Mouse (Mus musculus): ENCODE data around the gene Rad51b.

The Rad51b gene

DNA sequence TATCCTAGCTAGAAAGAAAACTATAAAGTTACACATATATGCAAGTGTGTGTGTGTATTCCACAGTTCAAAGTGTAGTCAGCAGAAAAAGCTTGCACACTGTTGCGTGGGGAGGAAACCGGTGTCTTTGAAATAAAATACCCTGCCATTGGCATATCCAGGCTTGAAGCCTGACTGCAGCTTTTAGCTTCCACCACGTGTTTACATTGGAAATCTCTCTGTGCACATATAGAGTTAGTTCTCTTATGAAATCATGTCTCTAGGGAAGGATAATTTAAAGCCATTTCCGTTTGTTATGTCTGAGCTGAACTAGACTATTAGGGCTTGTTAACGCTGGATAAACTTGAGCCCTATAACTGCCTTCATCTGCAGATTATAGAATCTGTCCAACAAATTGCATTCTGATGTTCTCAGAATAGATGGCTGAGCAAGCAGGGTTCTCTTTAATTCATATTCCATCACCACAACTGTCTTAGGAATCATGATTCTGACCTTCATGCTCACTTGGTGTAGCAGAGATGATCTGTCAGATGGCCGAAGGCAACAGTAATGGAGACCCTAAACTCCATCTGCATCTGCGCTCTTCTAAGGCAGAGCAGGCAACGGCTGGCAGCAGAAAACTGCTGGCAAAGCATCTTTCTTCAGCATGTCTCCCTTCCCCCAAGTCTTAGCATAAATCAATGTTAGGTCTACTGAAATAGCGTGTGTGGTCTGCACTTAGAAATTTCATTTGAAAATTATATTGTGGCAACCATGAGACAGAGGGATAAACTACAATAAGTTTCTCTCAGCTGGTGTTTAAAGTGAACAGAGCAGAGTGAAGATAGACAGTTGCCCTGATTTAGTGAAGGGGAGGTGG, 410.7 kb downstream of the Rad51b start:
- no peak for DNase-seq

DNA sequence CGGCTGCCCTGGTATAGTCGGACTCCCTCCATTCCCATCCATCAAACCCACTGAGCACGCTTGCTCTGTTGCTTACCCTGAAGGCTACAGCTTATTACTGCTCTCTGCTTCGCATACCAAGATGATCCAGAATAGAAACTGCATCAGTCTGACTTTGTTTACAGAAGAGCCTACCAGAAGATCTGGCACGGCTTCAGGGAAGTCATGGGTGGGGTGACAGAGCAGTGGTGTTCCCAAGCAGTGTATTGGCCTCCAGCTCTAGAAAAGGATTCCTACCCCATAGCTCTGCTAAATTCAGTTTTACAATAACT, 411.3 kb downstream of the Rad51b start:
- no peak for DNase-seq

DNA sequence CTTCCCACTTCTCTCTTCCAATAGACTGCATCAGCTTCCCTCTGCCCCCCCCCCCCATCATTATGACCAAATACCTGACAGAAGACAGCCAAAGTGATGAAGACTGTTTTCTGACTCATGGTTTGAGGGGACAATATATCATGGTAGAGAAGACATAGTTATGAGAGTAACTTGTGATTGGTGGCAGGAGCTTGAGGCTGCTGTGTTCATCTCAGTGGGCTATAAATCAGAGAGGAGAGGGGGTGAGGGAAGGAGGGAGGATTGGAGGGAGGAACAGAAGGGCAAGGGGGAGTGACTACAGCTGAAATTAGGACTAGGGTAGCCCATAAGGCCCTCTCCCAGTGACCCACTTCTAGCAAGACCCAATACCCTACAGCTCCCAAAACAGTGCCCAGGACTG, 416.2 kb downstream of the Rad51b start:
- no peak for DNase-seq

DNA sequence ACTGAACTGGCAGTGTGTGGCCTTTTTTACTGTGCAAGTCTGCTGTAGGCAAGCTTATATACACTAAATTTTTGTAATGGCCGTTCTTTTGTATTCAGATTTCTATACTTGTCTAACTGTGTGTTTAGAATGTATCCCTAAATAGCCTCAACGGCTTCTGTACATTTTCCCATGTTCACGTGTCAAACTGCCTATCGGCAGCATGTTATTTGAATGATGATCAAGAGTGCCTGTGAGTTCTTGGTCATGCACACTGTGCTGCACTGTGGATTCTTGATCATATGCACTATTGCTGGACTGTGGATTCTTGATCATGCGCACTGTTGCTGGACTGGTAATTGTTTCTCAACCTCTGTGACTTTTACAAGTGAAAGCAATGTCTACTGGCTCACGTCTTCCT, 417.4 kb downstream of the Rad51b start:
- no peak for DNase-seq

DNA sequence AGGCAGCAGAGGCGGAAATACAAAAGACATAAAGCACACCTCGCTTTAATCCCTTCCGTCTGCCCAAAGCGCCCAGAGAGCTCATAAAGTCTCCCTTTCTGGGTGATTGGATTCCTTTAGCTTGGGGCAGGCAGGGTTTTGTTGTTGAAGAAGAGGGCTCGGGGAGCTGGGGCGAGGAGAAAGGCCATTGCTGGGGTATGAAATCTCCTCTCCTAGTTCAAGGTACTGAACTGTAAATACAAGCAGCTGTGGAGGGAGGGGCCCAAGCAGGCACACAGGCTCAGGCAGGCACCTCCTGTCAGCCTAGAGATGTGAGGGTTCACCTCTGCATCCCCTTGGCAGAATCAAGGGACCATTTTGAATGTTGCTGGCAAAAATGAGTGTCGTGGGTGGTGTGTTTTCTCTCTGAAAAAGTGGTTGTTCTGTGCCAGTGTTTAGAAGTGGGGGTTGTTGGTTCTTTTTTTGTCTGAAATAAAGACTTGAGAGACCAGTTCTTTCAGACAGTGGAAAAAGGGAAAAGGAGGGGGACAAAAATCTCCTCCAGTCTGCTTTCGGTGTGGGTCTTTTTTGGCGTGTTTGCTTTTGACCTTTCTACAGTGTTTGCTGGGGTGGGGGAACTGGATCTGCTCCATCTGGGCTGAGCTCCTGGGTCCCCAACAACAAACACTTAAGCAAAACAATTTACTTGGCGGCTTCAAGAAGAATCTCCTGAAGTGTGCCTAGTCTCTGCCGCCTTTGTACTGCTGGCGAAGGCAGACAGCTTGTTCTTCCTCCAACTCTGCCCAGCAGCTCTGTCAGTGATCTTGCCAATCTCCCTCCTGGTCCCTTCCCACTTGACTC, 418.6 kb downstream of the Rad51b start:
- no peak for DNase-seq

DNA sequence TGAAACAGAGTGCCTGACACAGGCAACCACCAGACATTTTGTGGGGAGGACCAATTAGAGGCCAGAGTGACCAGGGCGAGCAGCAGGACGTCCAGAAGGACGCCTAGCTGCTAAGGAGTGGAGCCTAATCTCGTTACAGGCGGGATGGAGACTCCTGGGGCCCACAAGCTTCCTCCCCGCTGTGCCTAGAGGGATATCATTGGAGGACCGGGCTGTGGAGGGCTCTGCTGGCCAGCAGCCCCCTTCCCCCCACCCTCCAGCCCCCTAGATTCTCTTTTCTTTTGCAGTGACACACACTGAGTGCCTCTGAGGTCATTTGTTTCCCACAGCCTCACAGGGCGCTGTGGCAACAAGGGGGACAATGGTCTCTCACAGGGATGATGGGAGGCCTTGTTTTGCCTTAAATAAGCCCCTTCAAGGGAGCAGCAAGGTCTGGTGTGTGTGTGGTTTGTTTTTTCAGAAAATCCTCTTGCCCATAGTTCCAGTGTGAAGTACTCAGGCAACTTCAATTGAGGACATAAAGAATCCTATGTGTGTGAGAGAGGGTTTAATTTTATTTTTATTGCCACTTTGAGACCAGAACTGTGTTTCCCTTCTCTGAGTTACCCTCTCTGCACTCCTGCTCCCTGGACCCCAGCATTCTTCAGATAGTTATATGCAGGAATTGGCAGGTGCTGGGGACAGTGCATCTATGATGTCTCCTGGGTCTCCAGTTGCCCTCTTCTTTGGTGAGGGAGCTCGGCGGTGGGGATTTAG, 422.2 kb downstream of the Rad51b start:
- peak; percentile 13 for DNase-seq

DNA sequence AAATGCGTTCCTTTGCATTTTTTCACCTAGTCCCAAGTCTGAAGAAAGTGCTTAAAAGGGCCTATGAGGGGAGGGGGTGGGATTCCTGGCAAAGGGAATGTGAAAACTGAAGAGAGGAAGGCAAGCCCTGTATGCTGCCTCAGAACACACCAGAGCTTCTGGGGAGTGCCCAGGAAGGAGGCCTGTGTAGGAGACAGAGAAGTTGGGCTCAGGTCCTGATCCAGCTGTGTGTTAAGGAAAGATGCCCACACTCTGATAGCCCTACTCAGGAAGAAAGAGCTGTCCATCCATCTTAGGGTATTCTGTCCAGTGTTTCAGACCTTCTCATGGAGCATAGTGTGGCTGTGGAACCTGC, 422.7 kb downstream of the Rad51b start:
- no peak for DNase-seq

DNA sequence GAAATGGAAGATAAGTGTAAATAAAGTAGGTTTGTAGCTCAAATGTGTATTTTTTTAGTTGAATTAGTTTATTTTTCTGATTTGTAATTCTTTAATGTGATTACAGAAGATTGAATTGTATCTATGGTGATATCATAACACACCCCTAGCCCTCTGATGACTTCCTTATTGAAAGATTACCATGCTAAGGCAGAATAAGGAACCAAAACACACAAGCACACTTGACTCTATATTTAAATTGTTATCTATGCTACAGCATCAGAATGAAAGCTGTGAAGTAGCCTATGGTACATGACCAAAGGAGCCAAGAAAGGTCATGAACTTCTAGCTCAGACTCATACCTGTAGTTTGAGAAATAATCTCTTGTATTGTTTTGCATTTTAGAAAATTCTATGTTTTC, 427.8 kb downstream of the Rad51b start:
- no peak for DNase-seq

DNA sequence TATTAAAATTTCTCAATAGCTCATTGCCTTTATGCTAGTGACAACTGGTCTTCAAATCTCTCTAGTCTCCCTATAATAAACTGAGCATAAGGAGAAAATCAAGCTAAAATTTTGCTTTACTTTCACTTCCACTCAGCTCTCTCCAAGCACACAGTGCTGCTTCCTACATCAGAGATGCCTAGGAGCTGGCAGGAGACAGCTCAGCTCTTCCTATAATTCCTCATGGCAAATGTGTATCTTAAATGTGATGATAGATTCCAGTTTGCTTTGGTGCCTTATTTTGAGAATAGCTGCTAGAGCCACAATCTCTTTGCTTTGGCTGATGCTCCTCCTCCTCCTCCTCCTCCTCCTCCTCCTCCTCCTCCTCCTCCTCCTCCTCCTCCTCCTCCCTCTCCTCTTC, 428.6 kb downstream of the Rad51b start:
- no peak for DNase-seq

DNA sequence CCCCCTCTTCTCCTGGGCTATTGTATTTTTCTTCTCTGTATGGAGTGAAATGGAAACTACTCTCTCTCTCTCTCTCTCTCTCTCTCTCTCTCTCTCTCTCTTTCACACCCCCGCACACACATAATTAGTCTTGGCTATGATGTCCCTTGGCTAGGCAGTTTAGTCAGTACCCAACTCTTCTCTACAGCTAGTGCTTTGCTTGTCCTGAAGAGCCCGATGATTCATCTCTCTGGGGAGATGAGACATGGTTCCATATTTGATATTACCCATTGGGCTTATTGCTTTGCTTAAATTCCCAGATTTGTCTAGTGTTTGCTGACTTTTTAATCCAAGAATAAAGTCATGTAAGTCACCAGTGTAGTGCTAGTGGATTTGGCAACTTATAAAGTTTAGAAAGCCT, 429.0 kb downstream of the Rad51b start:
- no peak for DNase-seq

DNA sequence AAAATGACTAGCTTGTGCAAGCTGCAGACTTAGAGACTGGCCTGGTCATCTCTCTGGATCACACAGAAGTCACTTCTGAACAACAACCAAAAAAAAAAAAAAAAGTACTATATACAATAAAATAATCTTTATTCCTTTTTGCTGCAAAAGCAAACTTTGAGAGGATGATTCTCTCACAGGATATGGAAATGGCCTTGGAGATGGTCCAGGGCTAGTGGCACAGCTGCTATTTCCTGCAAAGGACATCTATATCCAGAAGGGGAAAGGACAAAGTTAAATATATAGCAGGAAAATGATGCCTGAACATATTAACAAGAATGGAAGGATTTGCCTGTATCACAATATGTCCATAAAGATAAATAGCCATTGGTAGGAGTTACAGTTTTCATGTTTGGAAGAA, 429.9 kb downstream of the Rad51b start:
- no peak for DNase-seq

DNA sequence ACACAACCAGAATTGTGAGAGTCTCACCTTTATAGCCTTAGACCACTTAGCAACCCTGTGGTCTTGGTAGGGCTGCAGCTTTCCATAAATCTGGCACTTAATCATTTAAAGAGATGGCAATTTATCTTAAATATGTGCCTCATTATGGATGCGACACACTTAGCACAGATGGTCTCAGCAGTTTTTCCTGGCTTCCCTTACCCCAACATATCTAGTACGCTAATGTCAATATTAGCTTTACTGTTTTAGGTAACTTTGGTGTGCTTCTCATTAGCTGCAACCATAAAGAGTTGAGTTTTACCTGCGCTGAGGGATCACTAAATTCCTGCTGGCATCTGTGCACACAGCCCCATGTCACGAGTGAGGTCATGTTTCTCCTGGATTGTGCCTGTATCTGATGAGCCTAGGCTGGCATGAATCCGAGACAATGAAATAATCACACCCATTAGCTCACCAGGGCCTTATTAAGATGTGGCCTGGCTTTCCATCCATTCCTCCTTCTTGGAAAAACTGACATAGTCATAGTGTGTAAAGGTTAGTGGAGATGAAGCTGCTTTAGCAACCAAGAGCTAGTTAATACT, 432.9 kb downstream of the Rad51b start:
- no peak for DNase-seq

DNA sequence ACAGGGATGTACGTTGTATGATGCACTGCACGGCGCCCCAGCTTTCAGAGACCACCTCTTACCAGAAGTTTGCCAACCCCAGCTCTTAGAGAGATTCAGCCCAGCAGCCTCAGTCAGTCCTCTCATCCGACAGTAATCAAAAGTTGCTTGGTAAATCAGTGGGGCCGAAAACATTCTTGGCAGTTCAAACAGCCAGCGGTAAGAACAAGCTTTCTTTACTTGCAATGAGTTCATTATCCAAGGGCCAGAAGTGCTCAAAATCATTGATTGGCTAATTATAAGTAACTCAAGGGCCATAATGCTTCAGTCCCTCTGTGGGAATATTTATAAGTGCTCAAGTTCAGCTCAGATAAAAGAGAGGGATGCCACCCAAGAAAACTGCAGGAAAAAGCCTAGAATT, 434.8 kb downstream of the Rad51b start:
- DNase-seq = no peak

DNA sequence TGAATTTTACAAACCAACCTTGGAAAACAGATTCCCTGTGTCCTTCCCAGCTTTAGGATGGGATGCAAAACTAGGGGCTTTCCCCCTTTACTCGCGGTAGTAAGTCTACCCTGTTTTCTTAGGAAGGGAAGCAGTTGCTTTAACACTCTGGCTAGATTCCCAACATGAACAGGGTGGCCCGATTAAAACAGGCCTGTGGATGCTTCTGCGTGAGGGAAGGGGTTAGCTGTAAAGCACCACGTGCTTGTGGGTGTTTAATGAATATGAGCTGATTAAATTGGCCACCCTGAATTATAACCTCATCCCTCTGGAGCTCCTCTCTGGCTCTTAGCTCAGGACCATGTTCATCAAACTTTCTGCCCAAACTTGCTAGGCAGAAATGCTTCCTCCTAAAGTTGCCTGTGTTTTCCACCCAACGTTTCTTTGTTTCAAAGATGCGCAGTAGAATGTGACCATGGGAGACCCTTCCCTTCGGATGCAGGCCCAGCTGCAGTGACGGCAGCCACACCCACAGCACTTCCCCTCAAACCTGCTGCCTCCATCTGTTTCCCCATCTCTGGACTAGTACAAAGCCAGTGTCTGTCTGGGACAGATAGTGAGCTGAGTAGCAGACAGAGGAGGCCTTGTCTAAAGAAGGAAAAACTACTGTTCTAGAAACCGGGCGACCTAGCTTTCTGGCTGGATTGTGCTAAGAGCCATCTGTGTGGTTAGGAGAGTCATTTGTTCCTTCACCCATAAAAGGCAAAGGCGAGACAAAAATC, 435.5 kb downstream of the Rad51b start:
- no peak for DNase-seq

DNA sequence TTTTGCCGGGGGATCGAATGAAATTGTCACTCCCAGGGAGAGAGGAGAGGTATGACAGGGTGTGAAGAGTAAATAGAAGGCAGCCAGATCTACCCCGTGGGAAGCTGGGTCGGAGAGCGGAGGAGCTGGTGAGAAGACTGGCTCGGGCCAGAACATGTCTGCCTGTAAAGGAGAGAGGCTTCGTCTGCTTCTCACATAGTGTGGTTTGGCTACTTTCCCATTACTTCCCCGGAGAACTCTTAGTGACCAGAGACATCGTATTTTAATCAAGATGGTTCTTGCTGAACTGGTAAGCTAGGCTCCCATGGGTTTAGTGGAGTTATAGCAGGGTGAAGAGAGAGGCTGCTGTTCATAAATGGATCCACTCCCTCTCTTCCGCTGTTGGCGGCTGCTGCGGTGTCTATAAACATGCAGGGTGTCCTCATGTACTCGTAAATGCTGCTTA, 438.3 kb downstream of the Rad51b start:
- DNase-seq = no peak

DNA sequence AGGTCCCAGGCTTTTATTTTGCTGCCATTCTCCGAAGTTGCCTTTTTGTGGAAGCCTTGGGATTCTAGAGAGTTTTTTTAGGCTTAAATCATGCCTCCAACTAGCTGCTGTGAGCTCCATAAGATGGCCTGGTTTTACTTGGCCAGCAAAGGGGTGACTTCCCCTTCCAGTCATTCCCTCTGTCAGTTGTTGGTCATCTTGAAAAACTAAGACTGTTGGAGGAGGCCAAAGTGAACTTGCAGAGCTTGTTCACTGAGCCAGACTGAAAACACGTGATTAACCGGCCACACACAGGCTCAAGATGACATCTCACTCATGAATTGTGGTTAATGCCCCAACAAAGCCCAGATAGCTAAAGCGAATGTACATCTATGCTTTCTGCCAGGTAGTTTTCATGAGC, 438.8 kb downstream of the Rad51b start:
- DNase-seq = no peak

DNA sequence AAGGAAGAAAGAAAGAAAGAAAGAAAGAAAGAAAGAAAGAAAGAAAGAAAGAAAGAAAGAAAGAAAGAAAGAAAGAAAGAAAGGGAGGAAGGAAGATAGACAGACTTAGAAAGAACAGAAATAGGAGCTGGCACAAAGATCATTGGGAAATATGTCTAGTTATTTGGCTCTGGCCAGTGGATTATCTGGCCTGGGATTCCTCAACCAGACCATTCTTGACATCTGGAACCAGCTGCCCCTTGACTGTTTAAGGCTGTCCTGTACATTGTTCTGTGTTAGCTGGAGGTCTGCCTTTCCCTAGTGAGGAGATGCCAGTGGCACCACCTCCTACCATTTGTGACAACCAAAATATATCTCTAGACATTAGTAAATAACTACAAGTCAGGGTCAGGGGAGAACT, 441.6 kb downstream of the Rad51b start:
- DNase-seq = no peak

DNA sequence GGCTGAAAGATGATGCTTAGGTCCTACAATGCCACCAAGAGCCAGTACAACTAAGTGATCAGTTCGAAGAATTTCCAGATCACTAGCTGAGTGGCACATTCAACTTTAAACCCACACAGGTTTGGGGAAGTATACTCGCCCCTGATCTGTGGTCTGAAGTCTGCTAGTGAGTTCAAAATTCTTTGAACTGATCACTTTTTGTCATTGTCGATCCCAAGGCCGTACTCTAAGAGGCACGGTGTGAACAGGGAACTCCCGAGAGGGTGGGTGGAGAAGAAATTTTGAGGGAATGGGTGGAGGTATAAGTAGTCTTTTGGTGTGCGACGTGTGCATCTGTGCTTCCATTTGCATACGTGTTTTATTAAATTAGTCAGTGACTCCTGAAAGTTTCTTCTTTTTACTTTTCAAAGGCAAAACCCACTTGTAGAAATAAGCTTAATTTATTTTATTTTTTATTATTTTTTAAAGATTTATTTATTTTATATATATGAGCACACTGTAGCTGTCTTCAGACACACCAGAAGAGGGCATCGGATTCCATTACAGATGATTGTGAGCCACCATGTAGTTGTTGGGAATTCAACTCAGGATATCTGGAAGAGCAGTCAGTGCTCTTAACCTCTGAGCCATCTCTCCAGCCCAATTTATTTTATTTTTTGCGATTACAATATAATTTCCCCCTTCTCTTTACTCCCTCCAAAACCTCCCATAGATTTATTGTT, 443.0 kb downstream of the Rad51b start:
- DNase-seq = no peak

DNA sequence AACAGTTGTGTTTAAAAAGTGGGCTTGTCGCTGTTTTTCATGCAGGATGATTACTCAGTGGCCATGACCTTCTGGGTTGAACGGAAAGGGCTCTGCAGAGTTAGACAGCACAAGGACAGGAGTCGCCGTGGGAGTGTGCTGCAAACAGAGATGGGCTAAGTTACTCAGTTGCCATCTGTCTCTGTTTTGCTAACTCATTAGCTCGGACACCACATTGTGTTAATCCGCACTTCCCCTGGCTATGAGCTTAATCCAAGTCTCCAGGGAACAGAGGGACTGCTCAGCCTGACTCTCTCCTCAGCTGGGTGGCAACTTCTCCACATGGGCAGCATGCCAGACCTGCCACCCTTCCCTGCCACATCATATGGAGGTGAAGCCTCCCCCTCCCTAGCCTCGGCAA, 445.1 kb downstream of the Rad51b start:
- DNase-seq = no peak

DNA sequence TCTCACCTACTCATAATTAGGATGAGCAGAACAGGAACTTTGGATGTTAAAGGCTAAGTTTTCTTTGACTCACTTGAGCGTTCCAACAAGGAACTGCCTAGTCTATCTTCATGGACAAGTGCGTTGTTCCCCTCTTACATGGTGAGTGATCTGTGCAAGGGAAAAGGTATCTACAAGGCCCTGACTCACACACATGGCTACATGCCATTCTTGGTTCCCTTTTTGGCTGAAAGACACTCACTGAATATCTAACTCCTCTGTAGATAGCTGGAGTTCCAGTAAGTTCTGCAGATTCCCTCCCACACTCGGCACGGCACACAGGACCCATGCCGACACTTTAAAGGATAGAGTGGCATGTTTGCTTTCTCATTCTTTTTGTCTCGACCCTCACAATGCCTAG, 447.0 kb downstream of the Rad51b start:
- no peak for DNase-seq

DNA sequence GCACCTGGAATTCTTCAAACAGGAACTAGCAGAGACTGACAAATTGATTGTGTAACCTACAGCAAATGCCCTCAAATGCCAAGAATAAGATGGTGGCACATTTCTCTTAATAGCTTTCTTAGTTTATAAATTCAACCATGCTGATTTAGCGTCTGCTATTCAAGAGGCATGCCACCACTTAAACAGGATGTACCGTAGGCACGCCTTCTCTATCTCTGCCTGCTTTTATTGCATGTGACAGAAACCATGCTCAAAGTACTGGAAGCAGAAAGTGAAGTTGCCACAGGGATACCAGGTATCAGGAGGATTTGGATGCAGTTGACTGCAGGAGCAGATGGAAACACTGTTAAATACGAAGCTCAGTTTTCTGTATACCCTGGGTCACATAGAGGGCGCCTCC, 448.1 kb downstream of the Rad51b start:
- no peak for DNase-seq

Data from right cerebral cortex, postnatal 4 days (tissue).